In the genomic region with DNA sequence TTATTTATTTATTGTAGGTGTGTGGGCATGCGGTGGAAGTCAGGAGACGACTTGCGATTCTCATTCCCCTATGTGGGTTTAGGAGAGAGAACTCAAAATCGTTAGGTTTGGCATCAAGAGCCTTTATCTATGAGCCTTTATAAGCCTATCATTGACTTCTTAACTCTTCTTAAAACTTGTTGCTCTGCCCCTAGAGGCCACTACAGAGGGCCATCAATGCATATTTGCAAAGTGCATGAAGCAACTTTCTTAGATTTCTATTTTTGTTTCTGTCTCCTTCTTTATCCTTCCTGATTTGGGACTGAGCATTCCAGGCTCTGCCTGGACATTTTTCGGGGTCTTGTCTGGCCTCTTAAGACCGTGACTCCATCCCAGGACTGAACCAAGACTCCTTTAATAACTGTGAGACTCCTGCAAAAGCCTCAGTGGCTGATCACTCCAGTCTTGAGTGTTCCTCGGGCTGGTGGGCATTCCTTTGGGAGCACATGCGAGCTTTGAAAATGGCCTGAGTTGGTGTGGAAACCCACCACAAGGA, we compare ENCODE assay signal across 8 mouse cellular contexts. TPM values are rescaled to one million over a fixed set of nuclear protein-coding genes. Genes with fewer than 3 reads are reported as not detected.
DNase-seq lines count a peak whose midpoint lies in the region; ATAC-seq and TF ChIP-seq lines count a peak whose summit lies in the region.

No protein-coding gene starts in this region.

- no peak overlapping the region; the same call in 1 of the 2 replicates for H3K27ac ChIP-seq in left cerebral cortex, adult 2 months
- H3K27ac ChIP-seq in brown adipose tissue, adult 24 weeks (replicated peaks; ENCODE audit: low read depth, low read length), result peak overlapping the region; percentile 73
- H3K27ac ChIP-seq in hindbrain, embryonic 14.5 days, result no peak overlapping the region

- peaks cover 3% of the 10 kb centered on the region; the same call in 1 of the 2 replicates for H3K4me1 ChIP-seq in brown adipose tissue, adult 24 weeks (ENCODE audit: control insufficient read depth, insufficient read depth, insufficient read length, low read length)
- H3K4me1 ChIP-seq in hindbrain, embryonic 14.5 days (replicated peaks; ENCODE audit: control insufficient read depth, insufficient read depth, low read length), result 0 out of 2 replicates have a peak, but pooled peaks cover 4% of the 10 kb centered on the region

- TF ChIP-seq CTCF in left cerebral cortex, adult 2 months (IDR thresholded peaks at IDR 0.05), result peak; percentile 38

- 18% methylated on average over 8 of the region's 8 CpGs for WGBS in hindbrain, embryonic 14.5 days

- peak; percentile 44; the same call in 1 of the 2 replicates for ATAC-seq in hindbrain, embryonic 14.5 days (ENCODE audit: low FRiP score)

- peak overlapping the region; percentile 62 for H3K4me3 ChIP-seq in left cerebral cortex, adult 2 months
- H3K4me3 ChIP-seq in brown adipose tissue, adult 24 weeks (ENCODE audit: insufficient read depth, low read depth, low read length), result peak overlapping the region; percentile 98
- H3K4me3 ChIP-seq in hindbrain, embryonic 14.5 days (replicated peaks; ENCODE audit: low read length), result peak overlapping the region; percentile 76

- H3K27me3 ChIP-seq in hindbrain, embryonic 14.5 days (ENCODE audit: control insufficient read depth, insufficient read depth, low read length), result peaks cover 5% of the 10 kb centered on the region; the same call in 1 of the 2 replicates

- DNase-seq in left cerebral cortex, adult 2 months (ENCODE audit: extremely low spot score in 1 of 2, low spot score in 2 of 2), result no peak
- DNase-seq in left cerebral cortex, postnatal 4 days, result no peak
- no peak for DNase-seq in hindbrain, embryonic 14.5 days (ENCODE audit: low spot score)
- DNase-seq in lung, postnatal 25 days (ENCODE audit: low spot score), result peak; percentile 44
- no peak for DNase-seq in natural killer cell, adult 2 months (ENCODE audit: low spot score in 2 of 2)
- no peak for DNase-seq in frontal cortex, postnatal 36 days (ENCODE audit: low spot score in 2 of 2)
- no peak for DNase-seq in frontal cortex, postnatal 10 days (ENCODE audit: low spot score in 2 of 2)

- peak overlapping the region; percentile 96 for H3K4me2 ChIP-seq in hindbrain, embryonic 14.5 days (replicated peaks)

- H3K9ac ChIP-seq in hindbrain, embryonic 14.5 days, result no peak overlapping the region

- intact Hi-C loops in left cerebral cortex, adult 2 months (cut with DNase I), result loop anchor here (2.0 to 5.0 kb wide), 2 partner anchors 41 to 56 kb away; no protein-coding TSS in a partner anchor
- intact Hi-C loops in left cerebral cortex, postnatal 4 days (cut with DNase I), result loop anchor here (5.0 kb wide), 1 partner anchor 41 kb away; no protein-coding TSS in a partner anchor

- H3K9me3 ChIP-seq in hindbrain, embryonic 14.5 days (ENCODE audit: control insufficient read depth, low read length), result no peaks in the 10 kb centered on the region

- no peaks in the 10 kb centered on the region for H3K36me3 ChIP-seq in hindbrain, embryonic 14.5 days (replicated peaks; ENCODE audit: control insufficient read depth, insufficient read depth)

RNA-seq across cellular contexts. Expression of gene Swap70, which starts 0.4 kb away (rescaled TPM):
- 10 to 100 TPM; 11.6 to 12.2 TPM for total RNA-seq in left cerebral cortex, adult 2 months (2021)
- 10 to 100 TPM; 10.4 to 12.2 TPM for total RNA-seq in left cerebral cortex, postnatal 4 days (2021)
- 4.9 and 5.1 TPM in 2 replicates for polyA plus RNA-seq in brown adipose tissue, adult 24 weeks (2012; ENCODE audit: insufficient read depth, insufficient read length, missing spikeins)
- polyA plus RNA-seq in hindbrain, embryonic 14.5 days (2014; fragmentation: Nextera tagmentation; extraction: Ambion mirVana), result 10.1 and 12.0 TPM in 2 replicates
